Mouse (Mus musculus) embryo, embryonic 11 days (tissue): ENCODE measurements at regions not wholly inside any gene's neighbourhood (a gene's known extent, or its start where the extent isn't known, plus 50 kb on each side); places are given as distances from the start of the nearest gene placed in this dataset.
A peak's percentile ranks its signal among the peaks of the same experiment; 100 is the strongest.

ENCODE experiments used
- DNase-seq: peaks from one replicate; pipeline ENCODE4 v3.0.0-alpha.2; 2015

DNA sequence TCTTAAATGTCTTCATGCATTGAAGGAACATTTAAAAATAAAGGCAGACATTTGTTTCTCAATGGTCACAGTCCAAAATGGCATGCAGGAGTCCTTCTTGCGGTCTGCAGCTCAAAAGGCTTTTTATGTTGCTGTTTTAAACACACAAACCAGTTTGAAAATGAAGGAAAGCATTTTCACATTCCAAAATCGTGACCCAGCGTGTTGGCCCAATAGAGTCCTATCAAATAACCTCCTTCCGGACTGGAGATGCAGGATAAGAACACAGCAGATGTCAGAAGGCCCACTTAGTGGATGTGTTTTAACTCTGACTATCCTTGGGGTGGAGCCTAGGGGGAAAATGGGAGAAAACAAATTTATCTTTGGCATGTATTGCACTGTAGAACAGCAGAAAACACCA is 263.4 kb upstream of the Pik3r1 start:
- DNase-seq = no peak

DNA sequence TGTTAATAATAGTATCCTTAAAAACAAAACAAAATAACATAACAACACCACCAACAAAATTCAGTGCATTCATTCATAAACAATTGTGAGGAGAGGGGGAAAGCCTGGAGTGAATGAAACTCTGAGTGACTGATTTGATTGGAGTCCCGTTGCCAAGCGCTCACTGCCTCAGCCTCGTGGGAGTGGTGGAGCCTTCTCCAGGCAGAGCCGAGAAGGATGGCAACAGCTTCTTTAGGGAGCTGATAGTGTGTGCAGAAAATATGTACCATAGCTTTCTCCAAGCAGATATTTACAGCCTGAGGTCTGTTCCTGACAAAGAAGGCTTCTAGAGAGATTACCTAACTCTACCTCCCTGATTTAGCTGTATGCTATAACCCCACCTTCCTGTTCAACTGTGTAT is 266.5 kb upstream of the Pik3r1 start:
- no peak for DNase-seq

DNA sequence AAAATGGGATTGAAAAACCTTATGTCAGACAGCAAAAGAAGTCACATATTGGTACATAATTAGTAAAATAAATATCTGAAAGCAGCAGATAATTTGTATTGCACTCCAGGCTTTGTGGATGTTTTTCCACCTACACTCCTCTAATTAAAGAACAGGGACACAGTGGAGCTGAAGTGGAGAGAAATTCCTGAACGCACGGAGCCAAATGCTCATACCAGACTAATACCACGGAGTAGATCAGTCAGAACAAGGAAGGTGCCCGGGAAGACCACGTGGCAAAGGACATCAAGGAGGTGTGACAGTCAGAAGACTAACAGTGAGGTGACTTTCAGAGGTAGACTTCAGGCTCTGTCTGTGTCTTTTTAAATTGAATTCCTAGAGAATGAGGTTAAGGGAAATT is 268.0 kb upstream of the Pik3r1 start:
- no peak for DNase-seq

DNA sequence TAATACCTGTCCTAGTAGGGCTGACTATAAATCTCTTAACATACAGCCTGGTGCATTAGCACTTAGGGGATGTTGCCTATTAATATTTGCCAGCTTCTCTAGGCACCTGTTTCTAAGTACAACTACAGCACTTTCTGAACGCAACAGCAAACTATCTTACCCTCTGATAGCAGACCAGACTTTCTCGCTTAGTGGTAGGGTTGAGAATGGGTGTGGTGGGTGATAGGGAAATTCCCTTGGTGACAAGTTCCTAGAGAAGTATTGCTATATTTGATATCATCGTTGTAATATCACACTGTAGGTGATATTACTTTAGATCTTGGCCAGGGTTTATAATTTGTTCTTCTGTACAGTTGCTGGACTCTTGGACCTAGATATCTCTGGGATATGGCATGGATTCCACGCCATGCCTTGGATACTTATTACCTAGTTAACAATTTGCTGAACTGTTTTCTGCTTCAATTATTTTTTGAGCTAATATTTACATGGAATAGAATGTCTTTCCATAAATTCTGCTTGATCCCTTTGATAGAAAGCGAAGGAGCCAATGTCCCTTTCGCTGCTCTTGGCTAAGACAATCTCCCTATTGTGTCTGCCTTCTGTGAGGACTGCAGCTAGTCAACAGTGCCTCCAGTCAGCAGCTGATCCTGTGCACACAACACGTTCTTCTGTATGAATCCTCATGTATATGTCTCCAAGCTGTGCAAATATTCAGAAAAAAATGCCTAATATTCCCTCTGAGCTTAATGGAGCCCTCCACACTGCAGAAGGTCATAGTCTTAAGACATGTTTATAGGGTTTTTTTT is 269.0 kb upstream of the Pik3r1 start:
- no peak for DNase-seq

DNA sequence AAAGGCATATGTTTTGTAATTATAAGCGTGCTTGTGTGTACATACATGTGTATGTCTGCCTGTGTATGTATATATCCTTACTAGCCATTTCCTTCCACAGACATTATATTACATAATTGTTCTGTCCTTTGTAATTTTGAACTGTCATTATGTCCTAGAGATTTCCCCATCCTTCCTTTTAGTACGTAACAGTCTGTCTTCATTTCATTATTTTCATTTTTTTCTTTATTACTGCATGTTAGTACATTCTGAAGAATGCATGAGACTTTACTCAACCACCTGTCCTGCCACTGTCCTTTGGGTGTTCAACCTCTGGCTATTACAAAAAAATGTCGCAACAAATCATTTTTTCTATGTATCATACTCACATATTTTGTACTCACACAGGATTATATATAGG is 292.2 kb upstream of the Pik3r1 start:
- DNase-seq = no peak

DNA sequence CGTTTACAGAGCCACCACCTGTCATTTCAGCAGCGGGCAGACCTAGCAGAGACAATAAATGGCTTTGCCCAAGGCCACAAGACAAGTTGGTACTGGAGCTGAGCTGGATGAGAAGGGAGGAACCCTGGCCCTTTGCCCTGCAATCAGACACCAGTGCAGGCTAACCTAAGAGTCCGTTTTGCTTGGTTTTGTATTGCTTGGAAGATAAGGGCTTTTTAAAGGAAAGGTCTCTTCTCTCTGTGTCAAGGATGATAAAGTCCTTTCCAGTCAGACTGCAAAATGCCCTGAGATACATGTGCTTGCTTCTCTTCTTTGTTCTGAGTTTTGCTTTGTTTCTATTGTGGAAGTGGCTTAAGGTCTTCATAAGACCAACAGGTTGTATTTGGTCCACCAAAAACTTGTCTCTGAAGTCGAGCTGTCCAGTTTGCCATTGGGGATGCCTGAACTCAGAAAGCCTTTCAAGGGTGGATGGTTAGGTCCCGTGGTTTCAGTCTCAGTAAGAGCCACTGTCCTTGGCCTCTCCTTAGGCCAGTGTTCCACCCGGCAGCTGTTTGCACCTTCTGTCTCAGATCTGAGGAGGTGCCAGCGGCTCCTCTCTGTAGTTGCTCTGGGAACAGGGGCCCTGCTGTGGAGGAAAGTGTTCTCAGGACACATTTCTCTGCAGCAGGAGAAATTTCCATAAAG is 296.7 kb upstream of the Pik3r1 start:
- DNase-seq = peak; percentile 10

DNA sequence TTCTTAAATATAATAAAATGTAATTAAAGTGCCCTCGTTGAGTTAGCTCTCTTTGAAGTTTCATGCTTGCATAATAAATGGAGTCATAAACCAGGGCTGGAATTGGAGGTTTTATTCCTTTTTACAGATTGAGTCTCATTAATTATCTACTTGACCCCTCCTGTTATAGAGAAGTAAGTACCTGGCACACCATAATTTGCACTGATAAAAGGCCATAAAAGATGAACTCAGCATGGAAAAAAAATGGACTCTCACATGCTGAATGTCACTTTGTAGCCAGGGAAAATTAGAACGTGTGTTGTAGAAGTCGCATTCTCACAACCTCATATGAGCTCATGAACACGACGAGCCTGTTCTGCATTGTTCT is 297.2 kb upstream of the Pik3r1 start:
- DNase-seq = no peak

DNA sequence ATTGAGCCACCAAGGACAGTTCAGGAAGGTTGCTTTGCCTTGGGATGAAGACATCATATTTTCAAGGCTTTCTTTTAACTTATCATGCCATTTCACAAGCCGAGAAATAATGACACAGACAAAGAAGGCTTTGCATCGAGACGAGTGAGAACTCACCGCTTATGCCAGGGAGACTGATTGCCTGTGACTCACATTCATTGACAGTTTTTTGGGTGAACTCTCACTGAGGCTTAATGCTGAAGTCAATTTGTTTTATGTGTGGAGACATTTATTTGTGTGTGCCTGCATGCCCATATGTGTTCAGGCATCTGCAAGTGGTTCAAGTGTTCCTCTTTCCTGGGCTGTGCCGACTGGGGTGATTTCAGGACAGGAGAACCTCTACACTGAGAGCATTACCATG is 297.8 kb upstream of the Pik3r1 start:
- no peak for DNase-seq

DNA sequence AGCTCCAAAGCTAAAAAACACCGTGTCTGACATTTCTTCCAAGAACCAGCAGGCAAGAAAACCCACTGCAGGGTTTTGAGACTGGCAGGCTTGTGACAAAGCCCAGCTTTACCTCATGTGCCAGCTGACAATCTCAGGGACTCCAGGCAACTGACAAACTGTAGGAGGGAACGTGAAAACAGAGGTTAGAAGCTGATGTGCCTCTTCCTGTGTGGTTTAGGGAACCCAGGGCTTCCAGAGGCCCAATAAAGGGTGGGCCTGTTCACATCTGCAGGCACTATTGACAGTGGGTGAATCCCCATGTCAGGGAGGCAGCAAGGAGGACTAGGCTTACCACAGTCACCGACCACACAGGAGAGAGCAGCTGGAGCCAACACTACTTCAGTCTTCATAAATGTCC is 302.7 kb upstream of the Pik3r1 start:
- DNase-seq = no peak

DNA sequence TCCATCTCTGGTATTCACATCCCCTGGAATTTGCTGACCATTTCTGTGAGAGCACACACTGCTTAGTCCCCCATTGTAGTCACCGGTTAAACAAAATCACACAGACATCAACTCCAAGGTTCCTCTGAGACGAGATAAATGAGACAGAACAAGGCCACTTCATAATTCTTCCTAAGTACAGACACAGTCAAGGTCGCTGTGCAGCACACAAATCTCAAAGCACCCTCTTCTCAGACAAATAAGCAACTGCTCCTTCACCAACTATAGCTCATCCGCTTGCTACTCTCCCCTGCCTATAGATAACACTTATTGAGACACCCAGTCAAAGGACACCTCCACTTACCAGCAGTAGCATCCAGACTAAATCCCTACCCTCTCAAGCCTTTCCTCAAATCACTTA is 304.3 kb upstream of the Pik3r1 start:
- DNase-seq = no peak

DNA sequence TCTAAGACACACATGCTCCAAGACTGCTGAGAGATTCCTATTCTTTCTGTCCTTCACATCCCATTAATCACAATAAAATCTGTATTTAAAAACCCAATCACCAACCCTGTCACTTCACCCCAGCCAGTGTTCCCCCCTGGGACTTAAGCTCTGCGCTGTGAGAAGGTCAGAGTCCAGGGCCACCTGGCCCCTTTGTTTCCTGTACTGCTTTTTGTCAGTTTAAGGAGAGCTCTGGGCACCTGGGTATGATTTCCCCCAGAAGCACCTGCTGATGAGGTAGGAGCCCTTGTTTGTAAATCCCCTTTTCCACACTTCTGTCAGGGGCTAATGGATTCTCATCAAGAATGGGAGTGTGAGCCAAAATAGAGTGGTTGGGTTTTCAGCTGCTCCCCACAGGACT is 319.7 kb upstream of the Pik3r1 start:
- DNase-seq = no peak

DNA sequence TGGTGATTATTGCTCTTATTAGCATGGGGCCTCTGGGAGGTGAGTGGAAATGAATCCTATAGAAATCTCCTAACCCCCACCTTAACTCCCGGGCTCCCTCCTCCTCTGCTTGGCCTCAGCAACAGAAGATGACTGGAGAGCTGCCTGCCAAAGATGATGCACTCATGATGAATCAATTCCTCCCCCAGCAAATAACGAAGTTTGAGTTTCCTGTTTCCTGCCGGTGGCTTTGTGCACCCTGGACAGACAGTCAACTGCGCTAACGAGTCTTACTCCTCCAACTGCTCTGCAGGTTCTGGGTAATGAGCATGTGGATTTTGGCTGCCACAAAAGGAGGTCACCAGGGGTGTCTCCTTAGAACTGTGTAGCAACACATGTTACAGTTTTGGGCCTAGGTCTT is 321.5 kb upstream of the Pik3r1 start:
- no peak for DNase-seq

DNA sequence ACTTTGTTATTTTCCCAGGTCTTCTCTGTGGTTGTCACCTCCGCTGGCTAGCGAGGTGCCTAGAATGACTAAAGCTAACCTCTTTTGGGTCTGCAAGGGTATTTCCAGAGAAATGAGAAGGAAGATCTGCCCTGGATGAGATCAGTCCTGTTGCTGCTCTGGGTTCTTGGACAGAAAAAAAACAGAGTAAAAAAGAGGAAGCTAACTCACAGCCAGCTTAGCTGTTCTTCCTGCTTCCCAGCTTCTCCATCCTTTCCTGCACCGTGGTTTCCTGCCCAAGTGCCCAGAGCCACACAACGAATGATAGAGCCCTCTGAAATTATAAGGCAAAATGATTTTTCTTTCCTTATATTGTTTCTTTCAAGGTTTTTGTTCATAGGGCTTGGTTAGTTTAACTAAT is 326.2 kb upstream of the Pik3r1 start:
- no peak for DNase-seq

DNA sequence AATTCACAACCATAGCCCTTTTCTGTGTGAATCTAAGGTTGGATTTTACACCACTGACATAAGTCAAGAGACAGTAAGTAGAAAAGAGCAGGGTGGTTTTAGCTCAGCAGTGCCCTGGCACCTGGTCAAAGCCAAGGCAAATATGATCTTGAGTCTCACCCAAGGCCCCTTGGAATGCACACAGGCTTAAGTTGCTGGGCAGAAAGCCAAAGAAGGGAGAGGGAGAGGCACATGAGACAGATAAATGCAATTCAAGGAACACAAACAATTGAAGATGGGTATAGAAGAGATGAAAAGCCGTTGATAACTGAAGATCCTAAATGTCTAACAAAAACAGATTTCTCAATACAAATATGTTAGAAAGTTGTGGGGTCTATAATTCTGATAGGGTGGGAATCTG is 335.1 kb upstream of the Pik3r1 start:
- DNase-seq = no peak

DNA sequence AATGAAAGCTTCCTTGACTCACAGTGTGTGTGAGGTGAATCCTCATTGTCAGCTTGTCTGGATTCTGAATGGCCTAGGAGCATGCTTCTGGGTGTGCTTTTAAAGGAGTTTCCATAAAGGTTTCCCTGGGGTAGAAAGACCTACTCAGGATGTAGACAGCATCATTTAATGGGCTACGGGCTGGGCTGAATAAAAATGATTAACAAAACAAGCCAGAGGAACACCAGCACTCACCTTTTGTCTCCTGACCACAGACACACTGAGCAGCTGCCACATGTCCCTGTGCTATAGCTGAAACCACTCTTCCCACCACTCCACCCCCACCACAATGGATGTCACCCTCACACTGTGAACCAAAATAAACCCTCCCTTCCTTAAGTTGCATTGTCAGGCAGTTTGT is 338.2 kb upstream of the Pik3r1 start:
- no peak for DNase-seq

DNA sequence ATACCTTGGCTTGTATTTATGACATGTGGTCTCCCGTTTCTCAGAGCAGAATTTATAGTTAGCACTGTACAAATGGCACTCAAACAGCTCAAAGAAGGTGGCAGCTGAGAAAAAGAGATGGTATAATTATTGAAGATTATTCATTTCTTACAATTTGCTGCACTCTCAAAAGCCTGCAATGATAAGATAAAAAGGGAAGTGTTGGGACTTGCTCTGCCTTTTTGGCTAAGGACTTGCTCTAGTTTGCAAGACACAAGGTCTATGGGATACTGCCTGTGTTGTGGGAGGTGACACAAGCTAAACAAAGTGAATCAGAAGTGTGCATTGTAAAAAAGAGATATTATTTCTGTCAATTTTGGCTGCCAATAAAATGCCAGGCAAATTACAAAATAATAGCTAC is 340.2 kb upstream of the Pik3r1 start:
- no peak for DNase-seq

DNA sequence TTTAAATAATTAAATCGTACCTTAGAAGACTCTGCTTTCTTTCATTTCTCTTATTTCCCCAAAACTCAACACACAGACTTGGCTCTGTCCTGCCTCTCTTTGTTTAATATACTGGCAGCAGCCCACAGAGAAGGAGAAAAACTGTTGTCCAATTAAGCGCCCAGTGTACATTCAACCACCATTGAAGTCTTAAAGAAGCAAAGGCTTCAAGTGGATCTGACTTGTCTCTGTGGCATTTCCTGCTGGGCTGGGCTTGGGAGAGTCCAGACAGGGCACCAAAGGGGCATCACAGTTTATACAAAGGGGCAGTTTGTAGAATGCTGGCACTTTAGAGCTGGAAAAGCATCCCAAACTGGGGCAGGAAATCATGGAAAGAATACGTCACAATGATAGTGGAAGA is 340.9 kb upstream of the Pik3r1 start:
- DNase-seq = no peak

DNA sequence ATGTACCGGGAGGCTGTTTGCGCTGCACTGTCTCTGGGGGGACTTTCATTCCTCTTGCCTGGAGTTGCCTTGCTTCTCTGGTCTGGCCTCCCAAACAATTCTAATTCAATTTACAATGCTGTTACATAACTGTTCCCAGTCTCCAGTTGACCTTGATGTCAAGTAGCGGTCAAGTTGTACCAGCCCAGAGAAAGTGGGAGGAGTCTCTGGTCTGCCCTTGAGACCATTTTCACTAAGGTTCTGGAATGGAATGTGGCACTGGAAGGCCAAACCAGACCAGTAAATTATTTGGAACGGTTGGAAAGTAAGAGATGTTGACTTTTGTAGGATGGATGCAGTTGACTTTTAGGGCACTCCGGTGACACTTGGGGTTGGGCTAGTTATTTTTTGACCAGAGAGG is 345.9 kb upstream of the Pik3r1 start:
- no peak for DNase-seq

DNA sequence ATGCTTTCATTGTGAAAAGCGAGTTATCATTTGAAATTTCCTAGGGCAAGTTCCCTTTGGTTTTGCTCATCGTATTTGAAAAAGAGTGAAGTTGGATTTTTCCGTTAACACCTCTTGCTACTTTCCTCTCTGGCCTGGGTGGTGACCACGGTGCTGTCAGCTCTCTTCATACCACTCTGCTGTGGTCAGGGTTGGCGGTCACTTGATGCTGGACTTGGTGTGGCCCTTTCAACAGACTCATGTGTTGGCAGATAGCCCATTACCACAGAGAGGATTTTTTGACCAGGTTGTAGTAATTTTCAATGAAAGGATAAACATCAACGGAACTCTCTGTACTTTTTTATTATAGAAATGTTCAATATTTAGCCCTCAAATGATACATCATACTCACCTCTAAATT is 354.3 kb upstream of the Pik3r1 start:
- no peak for DNase-seq

DNA sequence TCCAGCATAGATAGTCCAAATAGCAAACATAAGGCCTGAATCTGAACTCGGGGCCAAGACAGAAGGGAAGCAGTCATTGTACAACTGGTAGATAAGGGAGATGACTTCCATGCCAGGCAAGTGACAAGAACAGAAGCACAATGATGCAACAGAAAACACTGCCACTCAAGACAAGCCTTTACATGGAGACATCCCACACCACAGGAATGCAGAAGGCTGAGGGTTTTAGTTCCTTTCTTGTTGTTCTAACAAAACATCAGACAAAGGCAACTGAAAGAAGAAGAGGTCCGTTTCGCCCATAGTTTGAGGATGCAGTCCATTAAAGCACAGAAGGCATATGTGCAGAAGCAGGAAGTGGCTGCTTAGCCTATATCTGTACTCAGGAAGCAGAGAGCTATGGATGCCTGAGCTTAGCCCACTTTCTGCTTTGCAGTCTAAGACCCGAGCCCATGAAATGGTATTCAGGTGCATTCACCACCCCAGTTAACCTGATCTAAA is 360.0 kb upstream of the Pik3r1 start:
- DNase-seq = no peak

DNA sequence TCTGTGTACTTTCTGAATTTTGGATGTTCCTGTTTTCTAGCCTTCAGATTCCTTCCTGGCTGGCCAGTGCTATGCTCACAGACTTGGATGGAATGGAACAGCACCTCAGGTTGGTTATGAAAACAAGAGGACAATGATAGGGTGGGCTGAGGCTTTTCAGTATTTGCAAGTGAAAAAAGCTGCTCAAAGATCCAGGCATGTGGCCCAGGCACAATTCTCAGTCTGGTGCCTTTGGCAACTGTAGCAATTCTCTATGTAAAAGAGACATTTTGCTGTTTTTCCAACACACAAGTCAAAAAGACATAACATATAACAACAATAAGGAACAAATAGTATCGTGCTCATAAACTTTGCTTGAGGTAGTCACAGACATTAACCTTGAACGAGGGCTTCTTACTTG is 363.4 kb upstream of the Pik3r1 start:
- DNase-seq = no peak

DNA sequence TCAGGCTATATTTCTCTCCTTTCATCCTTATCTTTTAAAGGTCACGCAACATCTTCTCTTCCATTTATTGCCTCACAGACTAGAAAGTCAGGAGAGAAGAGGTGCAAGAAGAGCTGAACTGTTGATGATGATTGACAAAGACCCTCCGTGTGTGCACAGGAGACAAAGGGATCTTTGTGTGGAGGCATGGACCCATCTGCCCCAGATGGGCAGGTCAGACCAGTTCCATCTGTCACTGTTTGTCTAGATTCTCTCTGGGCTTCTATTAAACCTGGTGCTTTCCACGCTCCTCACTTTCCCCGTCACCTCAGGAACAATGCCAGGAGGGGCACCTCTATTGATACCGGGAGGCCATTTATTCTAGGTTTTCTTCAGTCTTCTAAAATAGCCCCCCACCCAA is 364.1 kb upstream of the Pik3r1 start:
- peak; percentile 43 for DNase-seq

DNA sequence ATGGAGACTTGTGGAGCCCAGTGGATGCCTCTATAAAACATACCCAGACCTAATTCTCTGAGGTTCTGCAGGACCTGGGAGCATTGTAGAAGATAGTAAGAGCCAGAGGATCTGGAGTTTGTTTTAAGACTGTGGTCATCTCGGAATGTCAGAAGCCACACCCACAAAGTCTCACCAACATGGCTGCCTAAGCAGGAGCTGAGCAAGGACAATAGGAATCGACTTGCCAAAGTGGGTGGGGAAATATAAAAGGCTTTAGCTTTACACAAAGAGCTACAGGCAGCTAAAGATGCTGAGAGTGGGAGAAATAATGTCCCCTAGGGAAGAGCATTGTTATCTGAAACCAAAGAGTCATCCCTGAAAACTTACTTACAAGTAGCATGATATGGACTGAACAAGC is 364.7 kb upstream of the Pik3r1 start:
- no peak for DNase-seq

DNA sequence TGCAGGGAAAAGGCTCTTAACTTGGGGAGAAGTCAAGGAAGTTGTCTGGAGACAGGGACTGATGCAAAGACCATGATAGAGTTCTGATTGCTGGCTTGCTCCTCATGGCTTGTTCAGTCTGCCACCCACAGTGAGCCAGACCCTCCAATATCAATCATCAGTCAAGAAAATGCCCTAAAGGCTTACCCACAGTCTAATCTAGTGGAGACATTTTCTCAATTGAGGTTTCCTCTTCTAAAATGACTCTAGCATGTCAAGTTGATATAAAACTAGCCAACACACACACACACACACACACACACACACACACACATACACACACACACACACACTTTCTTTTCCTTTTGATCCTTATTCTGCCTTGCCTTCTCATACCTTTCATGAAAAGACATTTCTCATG is 367.2 kb upstream of the Pik3r1 start:
- DNase-seq = no peak

DNA sequence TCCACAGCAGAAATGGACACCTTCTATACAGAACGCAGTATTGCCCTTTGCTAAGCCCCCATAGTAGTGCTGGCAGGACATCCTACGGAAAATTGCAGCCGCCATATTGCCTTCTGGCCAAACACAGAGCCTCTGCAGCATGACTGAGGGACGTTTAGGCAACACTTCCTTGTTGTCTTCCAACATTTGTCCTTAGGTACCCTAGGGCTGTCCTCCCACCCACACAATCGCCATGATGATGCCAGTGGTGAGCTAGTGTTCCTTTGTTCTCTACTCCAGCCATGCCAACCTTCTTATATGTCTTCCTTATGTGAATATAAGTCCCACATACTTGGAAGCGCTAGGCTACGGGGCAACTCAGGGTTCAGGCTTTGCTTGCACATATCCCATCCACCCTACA is 375.0 kb upstream of the Pik3r1 start:
- DNase-seq = no peak
